Mouse (Mus musculus) spleen, adult 2 months (tissue): ENCODE data around the gene Pbx1.

ENCODE experiments used
- CTCF ChIP-seq: fragments of 200-500 bp; IDR thresholded peaks from 2 replicates; pipeline ENCODE4 v1.5.1; 2011; ENCODE audit warnings: mild to moderate bottlenecking, inconsistent platforms; ENCODE audit not compliant: insufficient read depth, insufficient read length, insufficient replicate concordance; ENCODE audit errors: extremely low read depth
- POLR2A ChIP-seq: fragments of 200-500 bp; IDR thresholded peaks from 2 replicates; pipeline ENCODE4 v1.6.1; 2011; ENCODE audit warnings: low read depth, low read length, inconsistent platforms

DNA sequence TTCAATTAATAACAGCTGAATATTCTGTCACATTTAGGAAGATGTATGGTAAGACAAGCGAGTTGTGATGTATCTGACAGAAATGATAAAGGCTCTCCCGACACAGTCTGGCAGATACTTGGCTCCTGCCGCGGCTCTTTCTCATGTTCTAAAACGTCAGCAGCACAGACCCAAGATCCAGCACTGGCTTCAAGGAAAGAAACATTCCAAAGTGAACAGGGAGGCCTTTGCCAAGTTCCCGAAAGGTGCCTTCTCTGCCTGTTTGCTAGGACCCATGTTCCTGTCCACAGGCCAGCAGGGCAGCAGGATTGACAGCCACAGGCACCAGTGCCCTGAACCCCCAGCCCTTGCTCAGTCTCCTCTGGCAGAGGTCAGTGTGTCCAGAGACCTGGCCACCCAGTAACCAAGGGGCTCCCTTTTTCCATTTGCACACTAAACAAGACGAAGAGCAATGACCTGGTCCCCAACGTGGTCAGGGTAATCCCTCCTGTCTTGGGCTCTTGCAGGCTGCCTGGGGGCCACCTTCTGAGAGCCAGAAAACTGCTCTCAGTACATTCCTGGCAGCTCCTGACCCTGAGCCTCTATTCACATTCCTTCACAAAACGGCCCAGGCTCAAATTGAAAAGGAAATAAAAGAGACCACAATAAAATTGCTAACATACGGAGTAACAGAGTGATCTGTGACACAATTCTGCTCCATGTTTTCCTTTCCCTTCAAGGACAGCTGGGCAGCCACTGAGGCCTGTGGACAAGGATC, 184.9 kb downstream of the Pbx1 start:
- no peak for TF ChIP-seq CTCF
- no peak for TF ChIP-seq POLR2A
